Mouse (Mus musculus) kidney, postnatal 0 days (tissue): Measurements from ENCODE around the gene Rilpl1. TPM values are rescaled to one million over a fixed set of nuclear protein-coding genes. Genes with fewer than 3 reads are reported as not detected.

ENCODE experiments used
- ATAC-seq: fragments of 200-750 bp; cut with Nextera tagmentation; replicated peaks from 2 replicates; pipeline ENCODE4 v1.8.0; 2017; ENCODE audit warnings: low read depth, moderate number of reproducible peaks, moderate TSS enrichment, moderate library complexity; ENCODE audit not compliant: low FRiP score
- DNase-seq: peaks from one replicate; pipeline ENCODE4 v3.0.0-alpha.2; 2016; ENCODE audit warnings: low spot score
- H3K27ac ChIP-seq: fragments of 300-500 bp; sonication (generic); 2 replicates; pipeline ENCODE4 v1.5.1; 2014; ENCODE audit warnings: mild to moderate bottlenecking
- H3K27me3 ChIP-seq: fragments of 300-500 bp; sonication (generic); 2 replicates; pipeline ENCODE4 v1.6.1; 2014; ENCODE audit warnings: low read length, mixed read lengths; ENCODE audit not compliant: insufficient read depth
- H3K36me3 ChIP-seq: fragments of 300-500 bp; sonication (generic); 2 replicates; pipeline ENCODE4 v1.6.1; 2014; ENCODE audit warnings: low read length, mixed read lengths; ENCODE audit not compliant: insufficient read depth
- H3K4me1 ChIP-seq: fragments of 300-500 bp; sonication (generic); replicated peaks from 2 replicates; pipeline ENCODE4 v1.6.1; 2014; ENCODE audit warnings: antibody characterized with exemption, low read length, mixed read lengths; ENCODE audit not compliant: insufficient read depth
- H3K4me2 ChIP-seq: fragments of 300-500 bp; sonication (generic); 2 replicates; pipeline ENCODE4 v1.6.1; 2014; ENCODE audit warnings: mild to moderate bottlenecking, low read length, moderate library complexity, mixed read lengths
- H3K4me3 ChIP-seq: fragments of 300-500 bp; sonication (generic); replicated peaks from 2 replicates; pipeline ENCODE4 v1.5.1; 2014; ENCODE audit warnings: low read depth, low read length
- H3K9ac ChIP-seq: fragments of 300-500 bp; sonication (generic); 2 replicates; pipeline ENCODE4 v1.6.1; 2014; ENCODE audit warnings: low read depth, low read length
- H3K9me3 ChIP-seq: fragments of 300-500 bp; sonication (generic); replicated peaks from 2 replicates; pipeline ENCODE4 v1.6.1; 2016; ENCODE audit warnings: low read length, inconsistent platforms, mixed read lengths
- CTCF ChIP-seq: IDR thresholded peaks from 2 replicates; pipeline ENCODE4 v1.5.1; 2016; ENCODE audit warnings: antibody characterized with exemption, low read depth, mild to moderate bottlenecking, moderate library complexity
- WGBS: fragments of 180-500 bp; shearing (Covaris S2); extraction: QIAGEN DNeasy Blood & Tissue Kit; methylation state at CpG from one replicate; pipeline ENCODE4 v1.1.7; 2014; 5-methylcytosine and 5-hydroxymethylcytosine counted together
- polyA plus RNA-seq: library from polyadenylated mRNA; unstranded; fragments of >200 nt; fragmentation: Nextera tagmentation; extraction: Ambion mirVana; gene quantifications from 2 replicates; pipeline ENCODE4 v1.2.1, GENCODE M21; 2015

Rilpl1 gene
- polyA plus RNA-seq, 1 experiment from 2014 or later, result 27.2 TPM

GRCm38 (mm10) chr5:124531583-124531930 lies 366 bp upstream of the Rilpl1 start:
- Histone ChIP-seq H3K36me3 (no peaks in the 10 kb centered on the region), H3K27me3 (no peaks in the 10 kb centered on the region), H3K4me1 (peaks cover 28% of the 10 kb centered on the region), H3K4me3 (peak overlapping the region; percentile 79), H3K9me3 (no peaks in the 10 kb centered on the region), H3K4me2 (peak overlapping the region; percentile 61), H3K9ac (peak overlapping the region; percentile 80), H3K27ac (peak overlapping the region; percentile 90)
- ATAC-seq (no peak), DNase-seq (no peak)
- no peak for TF ChIP-seq CTCF
- 14% methylated on average over 14 of the region's 14 CpGs for WGBS

GRCm38 (mm10) chr5:124529697-124530096 lies 1.5 kb downstream of the Rilpl1 start:
- H3K27ac ChIP-seq, result peak overlapping the region; percentile 90
- ATAC-seq (no peak), DNase-seq (no peak)
- no peak for TF ChIP-seq CTCF
- peaks cover 28% of the 10 kb centered on the region for H3K4me1 ChIP-seq
- no peaks in the 10 kb centered on the region for H3K9me3 ChIP-seq
- no peaks in the 10 kb centered on the region for H3K36me3 ChIP-seq
- no peaks in the 10 kb centered on the region for H3K27me3 ChIP-seq
- H3K9ac ChIP-seq, result peak overlapping the region; percentile 80; the same call in 1 of the 2 replicates
- WGBS, result 26% methylated on average over 8 of the region's 8 CpGs
- peak overlapping the region; percentile 79 for H3K4me3 ChIP-seq
- peak overlapping the region; percentile 61 for H3K4me2 ChIP-seq

- Histone ChIP-seq H3K9me3 (no peaks in the 10 kb centered on the region), H3K27ac (peak overlapping the region; percentile 90), H3K36me3 (no peaks in the 10 kb centered on the region), H3K27me3 (no peaks in the 10 kb centered on the region), H3K9ac (peak overlapping the region; percentile 54), H3K4me2 (peak overlapping the region; percentile 61), H3K4me3 (peak overlapping the region; percentile 79), H3K4me1 (peaks cover 28% of the 10 kb centered on the region)
- ATAC-seq (peak; percentile 2; the same call in 1 of the 2 replicates), DNase-seq (no peak)
- 11% methylated on average over 8 of the region's 8 CpGs for WGBS
- TF ChIP-seq CTCF, result no peak
Measured at GRCm38 (mm10) chr5:124529191-124529651, 2.0 kb downstream of the Rilpl1 start.

- ATAC-seq (no peak), DNase-seq (no peak)
- WGBS, result 15% methylated on average over 9 of the region's 9 CpGs
- Histone ChIP-seq H3K9ac (peak overlapping the region; percentile 54), H3K4me1 (peaks cover 28% of the 10 kb centered on the region), H3K27ac (peak overlapping the region; percentile 90), H3K36me3 (no peaks in the 10 kb centered on the region), H3K4me3 (peak overlapping the region; percentile 79), H3K27me3 (no peaks in the 10 kb centered on the region), H3K4me2 (peak overlapping the region; percentile 61), H3K9me3 (no peaks in the 10 kb centered on the region)
- TF ChIP-seq CTCF, result no peak
Measured at GRCm38 (mm10) chr5:124528791-124529190, 2.4 kb downstream of the Rilpl1 start.

- Histone ChIP-seq H3K9ac (peak overlapping the region; percentile 54; the same call in 1 of the 2 replicates), H3K27ac (peak overlapping the region; percentile 90), H3K9me3 (no peaks in the 10 kb centered on the region), H3K27me3 (no peaks in the 10 kb centered on the region), H3K36me3 (no peaks in the 10 kb centered on the region), H3K4me2 (peak overlapping the region; percentile 61), H3K4me3 (peak overlapping the region; percentile 79; the same call in 1 of the 2 replicates), H3K4me1 (peaks cover 28% of the 10 kb centered on the region)
- TF ChIP-seq CTCF, result no peak
- WGBS, result 52% methylated on average over 4 of the region's 4 CpGs
- DNase-seq (no peak), ATAC-seq (no peak)
Measured at GRCm38 (mm10) chr5:124528351-124528750, 2.8 kb downstream of the Rilpl1 start.

- peaks cover 4% of the 10 kb centered on the region; the same call in 1 of the 2 replicates for H3K36me3 ChIP-seq
- H3K27me3 ChIP-seq, result no peaks in the 10 kb centered on the region
- WGBS, result 83% methylated on average over 5 of the region's 5 CpGs
- no peak overlapping the region for H3K4me2 ChIP-seq
- H3K4me3 ChIP-seq, result no peak overlapping the region
- H3K27ac ChIP-seq, result no peak overlapping the region
- ATAC-seq (no peak), DNase-seq (no peak)
- TF ChIP-seq CTCF, result no peak
- no peak overlapping the region for H3K9ac ChIP-seq
- H3K9me3 ChIP-seq, result no peaks in the 10 kb centered on the region
- peaks cover 19% of the 10 kb centered on the region for H3K4me1 ChIP-seq
Measured at GRCm38 (mm10) chr5:124524943-124525342, 6.2 kb downstream of the Rilpl1 start.

- 97% methylated on average over 8 of the region's 8 CpGs for WGBS
- H3K27me3 ChIP-seq, result no peaks in the 10 kb centered on the region
- no peak overlapping the region for H3K27ac ChIP-seq
- no peak for ATAC-seq
- TF ChIP-seq CTCF, result peak; percentile 42
- peaks cover 13% of the 10 kb centered on the region; the same call in 1 of the 2 replicates for H3K36me3 ChIP-seq
- H3K9me3 ChIP-seq, result no peaks in the 10 kb centered on the region
- no peak overlapping the region for H3K4me3 ChIP-seq
- no peak overlapping the region for H3K4me2 ChIP-seq
- DNase-seq, result no peak
- no peak overlapping the region for H3K9ac ChIP-seq
- no peaks in the 10 kb centered on the region for H3K4me1 ChIP-seq
Measured at GRCm38 (mm10) chr5:124523032-124523431, 8.2 kb downstream of the Rilpl1 start.
